31 mouse cellular contexts compared by ENCODE assay signal in the genomic region with DNA sequence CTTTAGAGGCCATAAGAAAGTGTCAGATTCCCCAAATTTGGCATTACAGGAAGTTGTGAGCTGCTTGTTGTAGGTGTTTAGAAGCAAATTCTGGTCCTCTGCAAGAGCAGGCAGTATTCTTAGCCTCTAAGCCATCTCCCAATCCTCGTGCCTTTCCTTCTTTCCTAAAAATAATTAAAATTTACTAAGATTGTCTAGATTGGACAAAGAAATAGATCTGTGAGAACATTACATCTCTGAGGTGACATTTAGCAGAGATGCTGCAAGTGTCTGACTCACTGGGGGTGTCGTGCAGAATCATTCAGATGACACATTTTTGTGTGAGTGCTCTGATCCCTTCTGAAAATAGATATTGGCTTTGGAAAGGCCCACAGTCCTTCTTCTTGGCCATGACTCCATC.
DNase-seq lines count a peak whose midpoint lies in the region; ATAC-seq and TF ChIP-seq lines count a peak whose summit lies in the region.
"Had no signal": no experiment of that assay in that cellular context is flagged by ENCODE, and none has a peak within 500 bp of the region (broad histone marks: within the 10 kb centered on the region; RNA-seq: fewer than 3 reads in every experiment).

No protein-coding gene starts in this region.

- no peaks in the 10 kb centered on the region for H3K27me3 ChIP-seq in intestine, postnatal 0 days (replicated peaks; ENCODE audit: control insufficient read depth, insufficient read depth, low read length)
- H3K27me3 ChIP-seq: embryonic facial prominence, embryonic 12.5 days; hindbrain, embryonic 13.5 days; liver, embryonic 12.5 days; neural tube, embryonic 12.5 days; Patski had no signal

- no peak overlapping the region for H3K4me2 ChIP-seq in intestine, postnatal 0 days (replicated peaks; ENCODE audit: low read depth)
- H3K4me2 ChIP-seq: embryonic facial prominence, embryonic 12.5 days; heart, embryonic 11.5 days; hindbrain, embryonic 13.5 days; liver, embryonic 12.5 days; midbrain, embryonic 11.5 days; neural tube, embryonic 12.5 days had no signal

- 74% methylated on average over 2 of the region's 2 CpGs for WGBS in intestine, postnatal 0 days

- no peak for TF ChIP-seq CTCF in intestine, postnatal 0 days (IDR thresholded peaks at IDR 0.05; ENCODE audit: low read depth)

- H3K4me1 ChIP-seq in intestine, postnatal 0 days (replicated peaks; ENCODE audit: control insufficient read depth, insufficient read depth, low read length), result no peaks in the 10 kb centered on the region
- H3K4me1 ChIP-seq: embryonic facial prominence, embryonic 12.5 days; hindbrain, embryonic 13.5 days; liver, embryonic 12.5 days; neural tube, embryonic 12.5 days had no signal

- intact Hi-C loops in left cerebral cortex, postnatal 4 days (cut with DNase I), result no loop called here
- intact Hi-C loops in left cerebral cortex, postnatal 14 days (cut with DNase I), result no loop called here

- H3K9me3 ChIP-seq in intestine, postnatal 0 days (ENCODE audit: control insufficient read depth), result no peaks in the 10 kb centered on the region
- H3K9me3 ChIP-seq: embryonic facial prominence, embryonic 12.5 days; hindbrain, embryonic 13.5 days; liver, embryonic 12.5 days; neural tube, embryonic 12.5 days had no signal

- H3K9ac ChIP-seq in intestine, postnatal 0 days (ENCODE audit: low read depth, low read length), result no peak overlapping the region
- H3K9ac ChIP-seq: embryonic facial prominence, embryonic 12.5 days; hindbrain, embryonic 13.5 days; liver, embryonic 12.5 days; liver, postnatal 0 days; neural tube, embryonic 12.5 days had no signal

- no peak for ATAC-seq in intestine, postnatal 0 days
- ATAC-seq: forebrain, embryonic 14.5 days; liver, embryonic 12.5 days; liver, postnatal 0 days; midbrain, embryonic 16.5 days; Patski had no signal

- no peak overlapping the region for H3K27ac ChIP-seq in intestine, postnatal 0 days (ENCODE audit: low read depth, low read length)
- H3K27ac ChIP-seq: embryonic facial prominence, embryonic 12.5 days; hindbrain, embryonic 13.5 days; liver, embryonic 12.5 days; neural tube, embryonic 12.5 days had no signal

- no peaks in the 10 kb centered on the region for H3K36me3 ChIP-seq in intestine, postnatal 0 days (ENCODE audit: control insufficient read depth, insufficient read depth)
- H3K36me3 ChIP-seq: embryonic facial prominence, embryonic 12.5 days; hindbrain, embryonic 13.5 days; liver, embryonic 12.5 days; neural tube, embryonic 12.5 days had no signal

- DNase-seq in frontal cortex, postnatal 36 days (ENCODE audit: low spot score in 2 of 2), result peak; percentile 15 to 64
- DNase-seq in frontal cortex, postnatal 14 days (ENCODE audit: low spot score in 2 of 2), result no peak
- peak; percentile 18 to 40 for DNase-seq in left cerebral cortex, adult 18-20 months (ENCODE audit: low spot score in 2 of 2)
- no peak for DNase-seq in left cerebral cortex, postnatal 4 days
- DNase-seq in left cerebral cortex, postnatal 14 days (ENCODE audit: low spot score in 2 of 2), result peak; percentile 19 to 56
- peak; percentile 64 for DNase-seq in telencephalon, adult 2 months (ENCODE audit: low read depth, low spot score)
- DNase-seq: adrenal gland, postnatal 14 days; cerebellum, adult 11-12 months; cerebellum, adult 9-11 months; embryo, embryonic 11 days; gastrocnemius, postnatal 25 days; heart, adult 18-20 months; heart, postnatal 4 days; kidney, adult 11 months; kidney, postnatal 14 days; liver, postnatal 0 days; lung, postnatal 36 days; spleen, adult 18-20 months; thymus, adult 18-20 months; thymus, postnatal 25 days had no signal

- no peak overlapping the region for H3K4me3 ChIP-seq in intestine, postnatal 0 days (ENCODE audit: low read depth, low read length)
- H3K4me3 ChIP-seq: embryonic facial prominence, embryonic 12.5 days; hindbrain, embryonic 13.5 days; liver, embryonic 12.5 days; myocyte; neural tube, embryonic 12.5 days had no signal

Comparison
In these comparisons a context has a peak if more than half of its experiments do, and no peak if none do; other contexts are left out.
1. DNase-seq: peak in frontal cortex, postnatal 36 days (2 of 2), left cerebral cortex, adult 18-20 months (2 of 2), left cerebral cortex, postnatal 14 days (2 of 2) and telencephalon, adult 2 months (single experiment); none in frontal cortex, postnatal 14 days (0 of 2) and left cerebral cortex, postnatal 4 days (single experiment).